Mouse (Mus musculus) cerebellum, adult 11-12 months (tissue): ENCODE data around the gene Elovl3.
"Not testable (repeated sequence)": the region's sequence is repeated elsewhere in the genome, so short reads cannot be mapped to it uniquely, and the experiment has no call there.

Source experiments
- DNase-seq: peaks from one replicate; pipeline ENCODE4 v3.0.0; 2022

Gene Elovl3

DNA sequence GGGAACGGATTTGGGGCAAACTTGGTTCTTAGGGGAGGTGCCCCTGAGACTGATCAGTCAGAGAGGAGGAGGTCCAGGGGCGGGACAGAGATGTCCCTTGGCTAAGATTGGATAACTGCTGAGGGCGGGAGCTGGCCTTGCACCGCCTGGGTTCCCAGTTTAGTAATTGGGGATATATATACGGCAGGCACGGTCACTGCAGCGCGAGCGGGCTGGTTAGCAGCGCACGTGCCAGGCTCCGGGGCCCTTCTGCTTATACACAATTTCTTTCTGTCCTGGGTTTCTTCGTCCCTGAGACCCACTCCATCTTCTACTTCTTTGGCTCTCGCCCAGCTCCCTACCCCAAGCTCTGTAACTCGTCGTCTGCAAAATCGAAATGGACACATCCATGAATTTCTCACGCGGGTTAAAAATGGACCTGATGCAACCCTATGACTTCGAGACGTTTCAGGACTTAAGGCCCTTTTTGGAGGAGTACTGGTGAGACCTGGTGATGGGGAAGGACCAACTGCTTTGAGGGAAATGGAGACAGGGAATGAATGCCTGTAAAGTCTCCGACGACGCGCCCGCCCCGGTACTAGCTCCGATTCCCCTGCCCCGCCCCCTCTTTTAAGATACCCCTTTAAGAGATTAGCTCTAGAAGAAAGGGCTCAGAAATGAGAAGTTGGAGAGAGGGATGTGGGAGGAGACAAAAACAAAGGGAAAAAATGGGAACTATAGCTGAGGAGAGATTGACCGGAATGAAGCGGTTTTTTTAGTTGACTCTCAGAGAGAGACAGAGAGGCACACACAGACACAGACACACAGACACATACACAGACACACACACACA lies at the start of gene Elovl3:
TSS of gene Elovl3 (plus strand) at position 204 of the 832 bp plus-strand sequence.
- DNase-seq, result no peak

DNA sequence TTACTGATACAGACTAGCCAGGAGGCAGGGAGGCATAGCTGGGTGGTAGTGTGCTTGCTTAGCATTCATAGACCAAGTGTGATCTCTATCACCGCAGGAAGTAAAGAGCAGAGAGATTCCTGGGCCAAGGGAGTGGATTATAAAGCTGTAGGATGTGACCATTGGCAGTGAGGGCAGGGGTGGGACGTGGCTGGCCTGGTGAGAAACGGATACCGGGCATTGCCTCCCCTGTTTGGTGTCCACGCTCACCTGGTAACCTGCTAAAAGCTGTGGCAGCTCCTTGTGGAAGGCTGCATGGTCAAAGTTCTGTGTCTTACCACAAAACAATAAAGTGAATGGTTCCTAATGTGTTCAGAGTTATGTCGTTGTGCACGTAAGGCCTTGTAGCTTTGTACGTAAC lies 46.5 kb upstream of the Elovl3 start:
- DNase-seq, result no peak

DNA sequence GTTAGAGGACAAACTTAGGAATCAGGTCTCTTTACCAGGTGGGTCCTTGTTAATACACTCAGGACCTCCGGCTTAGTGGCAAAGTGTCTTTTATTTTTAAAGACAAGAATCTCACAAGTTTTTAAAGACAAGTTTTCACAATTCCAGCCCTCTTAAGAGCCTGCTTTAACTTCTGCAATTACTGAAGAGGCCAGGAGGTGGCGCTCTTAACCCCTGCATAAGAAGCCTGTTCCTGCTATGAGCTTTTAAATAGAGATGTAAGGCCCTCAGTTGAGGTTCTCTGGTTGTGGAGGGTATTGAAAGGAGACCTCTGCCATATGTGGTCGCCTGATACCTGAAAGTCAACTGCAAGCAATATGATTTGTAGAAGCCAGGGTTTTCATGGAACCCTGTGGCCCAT lies 45.4 kb upstream of the Elovl3 start:
- no peak for DNase-seq

DNA sequence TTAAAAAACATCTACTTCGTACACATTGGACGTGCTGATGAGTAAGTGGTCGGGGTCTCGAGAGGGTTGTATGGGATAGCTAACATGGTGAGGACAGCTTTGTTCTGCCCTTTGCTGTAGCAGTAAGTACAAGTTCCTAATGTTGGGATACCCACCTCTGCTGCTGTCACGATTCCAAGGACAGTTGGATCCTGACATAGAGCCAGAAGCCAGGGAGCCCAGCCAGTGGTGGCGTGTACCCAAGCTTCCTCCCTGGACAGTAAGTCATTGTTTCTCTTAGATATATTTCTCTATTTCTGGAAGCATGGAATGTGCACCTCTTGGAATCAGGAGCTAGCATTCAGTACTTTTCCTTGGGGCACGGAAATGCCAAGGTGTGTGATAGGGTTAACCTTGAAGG lies 43.8 kb upstream of the Elovl3 start:
- DNase-seq, result no peak

DNA sequence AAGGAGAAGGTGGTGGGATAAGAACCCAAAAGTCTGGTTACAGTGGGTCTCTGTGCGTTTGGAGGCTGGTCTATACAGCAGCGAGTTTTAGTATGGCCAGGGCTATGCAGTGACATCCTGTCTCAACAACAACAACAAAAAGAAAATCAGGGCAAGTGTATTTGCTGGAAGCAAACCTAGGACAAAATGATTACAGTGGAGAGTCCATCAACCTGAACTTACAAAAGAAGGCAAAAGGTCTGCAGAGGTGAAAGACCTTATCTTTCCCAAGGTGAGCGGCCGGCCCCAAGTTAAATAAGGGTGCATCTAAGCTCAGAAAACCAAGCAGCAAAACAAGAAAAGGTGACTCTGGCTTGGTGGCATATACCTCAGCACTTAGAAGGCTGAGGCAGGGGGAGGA lies 40.1 kb upstream of the Elovl3 start:
- no peak for DNase-seq

DNA sequence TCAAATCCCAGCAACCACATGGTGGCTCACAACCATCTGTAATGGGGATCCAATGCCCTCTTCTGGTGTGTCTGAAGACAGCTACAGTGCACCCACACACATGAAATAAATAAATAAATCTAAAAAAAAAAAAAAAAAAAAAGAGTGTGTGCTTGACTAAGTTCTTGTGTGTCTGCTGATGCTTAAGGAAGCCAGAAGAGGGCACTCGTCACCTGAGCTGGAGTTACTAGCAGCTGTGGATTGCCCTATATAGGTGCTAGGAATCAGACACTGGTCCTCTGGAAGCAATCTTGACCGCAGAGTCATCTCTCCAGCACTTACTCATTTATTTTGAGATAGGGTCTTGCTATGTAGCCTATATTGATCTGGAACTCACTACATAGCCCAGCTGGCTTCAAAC lies 37.6 kb upstream of the Elovl3 start:
- DNase-seq, result no peak

DNA sequence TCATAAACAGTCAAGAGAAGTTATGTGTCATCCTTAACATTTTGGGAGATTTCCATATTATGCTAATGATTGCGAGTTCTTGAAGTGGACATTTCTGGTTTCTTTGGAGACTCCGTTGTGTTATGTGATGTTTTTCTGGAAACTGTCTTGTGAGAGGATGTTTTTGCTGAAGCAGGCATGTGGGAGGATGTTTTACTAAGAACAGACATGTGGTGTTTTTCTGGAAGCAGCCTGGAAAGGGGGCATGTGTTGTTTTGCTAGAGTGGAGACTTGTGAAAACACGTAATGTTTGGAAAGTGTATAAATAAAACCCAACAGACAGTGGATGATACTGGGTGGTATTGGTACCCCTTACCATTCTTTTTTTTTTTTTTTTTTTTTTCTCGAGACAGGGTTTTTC lies 36.4 kb upstream of the Elovl3 start:
- DNase-seq, result no peak

DNA sequence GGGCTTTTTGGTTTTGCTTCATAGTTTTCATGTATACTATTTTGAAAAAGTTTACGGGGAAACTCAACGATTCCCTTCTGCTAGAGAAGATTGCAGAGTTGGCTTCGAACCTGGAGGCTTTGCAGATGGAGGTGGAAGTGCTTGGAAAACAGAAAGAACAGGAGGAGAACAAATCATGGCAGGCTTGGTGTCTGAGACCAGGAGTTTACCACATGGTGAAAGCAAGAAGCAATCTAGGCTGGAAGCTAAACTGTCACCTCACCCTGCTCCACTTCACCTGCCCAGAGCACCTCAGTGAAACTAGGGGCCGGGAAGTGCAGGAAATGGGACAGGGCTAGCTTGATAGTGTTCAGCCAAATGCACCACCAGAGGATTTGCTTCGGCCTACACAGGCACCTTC lies 35.3 kb upstream of the Elovl3 start:
- DNase-seq, result no peak

DNA sequence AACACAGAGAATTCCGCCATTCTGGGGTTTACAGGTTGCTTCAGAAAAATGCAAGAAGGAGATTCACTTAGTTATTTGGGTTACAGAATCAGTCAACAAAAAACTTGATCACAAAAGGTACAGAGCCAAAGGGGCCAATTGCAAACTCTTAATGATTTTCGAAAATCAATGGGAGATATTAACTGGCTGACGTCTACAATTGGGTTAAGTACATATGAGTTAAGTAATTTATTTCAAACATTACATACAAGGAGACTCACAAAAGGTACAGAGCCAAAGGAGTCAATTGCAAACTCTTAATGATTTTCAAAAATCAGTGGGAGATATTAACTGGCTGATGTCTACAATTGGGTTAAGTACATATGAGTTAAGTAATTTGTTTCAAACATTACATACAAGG lies 32.1 kb upstream of the Elovl3 start:
- no peak for DNase-seq

DNA sequence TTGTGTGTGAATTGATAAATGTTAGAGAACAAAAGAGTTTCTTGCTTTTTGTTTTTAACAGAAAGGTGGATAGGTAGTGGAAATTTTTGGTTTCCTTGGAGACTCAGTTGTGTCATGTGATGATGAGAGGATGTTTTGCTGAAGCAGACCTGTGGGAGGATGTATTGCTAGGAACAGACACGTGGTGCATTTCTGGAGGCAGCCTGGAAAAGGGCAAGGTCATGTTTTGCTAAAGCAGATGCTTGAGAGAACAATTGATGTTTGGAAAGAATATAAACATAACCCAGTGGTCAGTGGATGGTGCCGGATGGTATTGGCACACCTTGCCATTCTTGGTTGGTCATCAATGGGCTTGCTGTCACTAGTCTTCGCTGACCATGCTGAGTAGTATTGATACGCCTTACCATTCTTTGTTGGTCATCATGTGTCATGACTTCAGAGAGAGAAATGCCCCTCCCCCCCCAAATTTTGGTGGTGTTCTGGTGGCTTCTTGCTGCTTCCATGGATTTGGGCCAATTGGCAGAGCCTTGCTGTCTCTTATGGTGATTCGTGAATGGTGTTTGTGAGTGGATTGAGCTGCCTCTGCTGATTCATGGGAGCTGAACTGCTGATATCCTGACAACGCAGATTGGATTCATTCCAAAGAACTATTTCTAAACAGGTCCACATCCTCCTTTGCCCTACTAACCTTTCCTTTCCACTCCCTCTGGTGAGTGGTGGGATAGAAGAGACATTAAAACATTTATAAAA lies 28.1 kb upstream of the Elovl3 start:
- no peak for DNase-seq

DNA sequence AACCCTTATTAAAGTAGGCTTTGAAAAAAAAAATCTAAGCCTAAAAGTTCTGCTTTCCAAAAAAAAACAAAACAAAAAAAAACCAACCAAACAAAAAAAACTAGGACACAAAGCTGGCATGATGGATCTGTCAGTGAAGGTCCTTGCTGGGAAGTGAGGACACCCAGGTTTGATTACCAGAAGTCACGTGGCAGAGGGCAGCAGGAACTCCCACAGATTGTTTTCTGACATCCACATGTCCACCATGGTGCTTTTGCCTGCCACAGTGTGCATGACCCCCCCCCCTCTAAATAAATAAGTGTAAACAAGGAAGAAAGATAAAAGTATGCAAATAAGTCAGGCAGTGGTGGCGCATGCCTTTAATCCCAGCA lies 27.5 kb upstream of the Elovl3 start:
- no peak for DNase-seq

DNA sequence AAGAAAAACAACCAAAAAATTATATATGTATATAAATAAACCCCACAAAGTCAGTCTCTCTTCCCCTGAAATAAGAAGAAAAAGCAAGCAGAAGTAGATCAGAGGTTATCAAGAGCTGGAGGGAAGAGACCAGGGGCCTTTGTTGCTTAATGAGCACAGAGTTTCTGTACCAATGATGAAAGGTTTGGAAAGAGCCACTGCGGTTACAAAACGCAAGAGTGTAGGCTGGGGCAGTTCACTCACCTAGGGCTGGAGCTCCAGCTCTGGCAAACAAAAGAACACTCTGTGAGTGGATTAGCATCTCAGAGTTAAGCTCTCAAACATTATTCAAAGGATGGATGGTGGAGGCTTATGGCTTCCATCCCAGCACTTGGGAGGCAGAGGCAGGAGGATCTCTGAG lies 21.5 kb upstream of the Elovl3 start:
- no peak for DNase-seq

DNA sequence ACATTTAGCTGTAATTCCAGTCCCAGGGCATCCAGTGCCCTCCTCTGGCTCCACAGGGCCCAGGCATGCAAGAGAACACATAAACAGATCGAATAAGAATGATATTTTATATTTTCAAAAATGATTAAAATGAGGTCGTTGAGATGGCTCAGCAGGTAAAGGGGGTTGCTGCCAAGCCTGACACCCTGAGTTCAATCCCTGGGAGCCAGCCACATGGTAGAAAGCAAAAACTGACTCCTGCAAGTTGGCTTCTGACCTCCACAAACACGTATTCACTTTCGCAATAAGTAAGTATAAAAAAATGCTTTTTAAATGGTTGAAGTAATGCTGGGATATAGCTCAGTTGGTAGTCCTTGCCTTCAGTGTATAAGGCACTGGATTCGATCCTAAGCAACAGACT lies 20.9 kb upstream of the Elovl3 start:
- DNase-seq, result no peak

DNA sequence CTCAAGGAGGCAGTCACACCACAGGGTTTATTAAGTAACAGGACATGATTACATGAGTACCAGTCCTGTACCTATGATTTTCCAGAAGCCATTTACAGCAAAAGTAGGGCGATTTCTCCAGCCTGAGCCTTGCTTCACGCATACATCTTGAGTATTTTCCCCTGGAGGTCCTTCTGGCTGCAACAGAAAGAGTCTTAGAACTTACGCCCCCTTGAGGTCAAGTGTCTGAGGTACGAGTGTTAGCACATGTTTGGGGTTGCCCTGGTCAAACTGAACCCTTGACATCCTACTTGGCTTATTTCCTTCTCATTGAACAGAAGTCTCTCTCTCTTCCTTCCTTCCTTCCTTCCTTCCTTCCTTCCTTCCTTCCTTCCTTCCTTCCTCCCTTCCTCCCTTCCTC lies 17.1 kb upstream of the Elovl3 start:
- DNase-seq, result no peak

DNA sequence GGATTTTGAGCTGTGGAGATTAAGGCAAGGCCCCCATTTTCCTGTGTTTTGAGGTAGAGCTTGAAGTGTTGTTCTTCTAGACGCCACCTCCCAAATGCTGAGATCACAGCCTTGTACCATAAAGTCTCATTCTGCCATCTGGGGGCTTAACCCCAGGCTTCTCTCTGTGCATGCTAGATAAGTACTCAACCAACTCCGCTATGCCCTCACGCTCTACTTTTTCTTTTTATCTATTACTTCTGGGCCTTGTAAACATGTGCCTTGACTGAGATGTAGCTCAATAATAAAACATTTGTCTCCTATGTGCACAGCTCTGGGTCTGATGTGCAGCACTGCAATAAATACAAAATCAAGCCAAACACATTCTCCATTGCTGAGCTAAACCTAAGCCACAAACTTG lies 12.2 kb upstream of the Elovl3 start:
- DNase-seq, result no peak

DNA sequence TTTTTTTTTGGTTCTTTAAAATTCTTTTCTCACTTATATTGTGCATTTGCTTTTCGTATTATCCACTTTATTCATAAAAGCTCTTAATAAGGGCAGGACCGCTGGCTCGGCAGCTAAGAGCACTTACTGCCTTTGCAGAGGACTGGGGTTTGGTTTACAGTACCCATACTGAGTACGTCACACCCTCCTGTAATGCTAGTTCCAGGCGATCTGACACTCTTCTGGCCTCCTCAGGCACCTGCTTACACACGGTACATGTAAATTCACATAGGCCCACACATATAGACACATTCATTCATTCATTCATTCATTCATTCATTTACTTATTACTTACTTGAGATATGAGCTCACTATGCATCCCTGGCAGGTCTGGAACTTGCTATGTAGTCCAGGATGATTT lies 10.8 kb upstream of the Elovl3 start:
- DNase-seq, result no peak

DNA sequence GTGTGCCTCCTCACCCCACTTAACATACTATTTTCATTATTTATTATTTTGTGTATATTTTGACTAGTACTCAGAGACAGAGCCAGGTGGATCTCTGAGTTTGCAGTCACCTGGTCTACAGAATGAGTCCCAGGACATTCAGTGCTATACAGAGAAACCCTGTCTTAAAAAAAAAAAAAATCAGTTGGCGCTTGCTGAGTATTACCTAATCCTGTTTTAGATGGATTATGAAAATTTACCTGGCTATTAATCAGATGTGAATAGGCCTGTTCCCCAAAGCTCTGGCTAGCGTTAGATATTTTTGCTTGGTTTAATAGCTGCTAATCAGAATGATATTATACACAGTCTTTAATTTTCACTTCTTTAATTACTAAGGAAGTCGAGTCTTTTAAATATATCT lies 7.8 kb upstream of the Elovl3 start:
- DNase-seq, result no peak

DNA sequence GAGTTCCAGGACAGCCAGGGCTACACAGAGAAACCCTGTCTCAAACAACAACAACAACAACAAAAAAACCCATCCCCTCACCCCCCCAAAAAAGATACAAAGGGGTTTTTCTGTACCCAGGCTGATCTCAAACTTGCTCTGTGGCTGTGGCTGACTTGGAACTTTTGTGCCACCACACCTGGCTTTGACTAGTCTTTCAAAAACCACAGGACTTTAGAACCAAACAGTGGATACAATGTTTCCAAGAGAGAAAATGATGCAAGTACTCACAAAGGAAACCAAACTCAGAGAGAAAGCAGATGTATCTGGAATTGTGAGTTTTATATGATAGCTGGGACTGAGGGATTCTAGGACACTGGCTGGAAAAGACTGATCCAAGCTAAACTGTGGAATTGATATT lies 7.0 kb upstream of the Elovl3 start:
- DNase-seq, result no peak

DNA sequence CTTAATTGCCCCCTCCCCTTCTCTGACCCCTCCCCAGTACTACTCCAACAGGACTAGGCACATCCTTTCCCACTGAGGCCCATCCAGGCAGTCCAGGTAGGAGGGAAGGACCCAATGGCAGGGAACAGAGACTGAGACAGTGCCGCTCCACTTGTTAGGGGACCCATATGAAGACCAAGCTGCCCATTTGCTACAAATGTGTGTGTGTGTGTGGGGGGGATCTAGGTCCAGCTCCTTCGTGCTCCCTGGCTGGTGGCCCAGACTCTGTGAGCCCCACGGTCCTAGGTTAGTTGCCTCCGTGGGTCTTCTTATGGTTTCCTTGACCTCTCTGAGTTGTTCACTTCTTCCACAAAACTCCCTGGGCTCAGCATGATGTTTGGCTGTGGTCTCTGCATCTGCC lies 5.4 kb upstream of the Elovl3 start:
- no peak for DNase-seq

DNA sequence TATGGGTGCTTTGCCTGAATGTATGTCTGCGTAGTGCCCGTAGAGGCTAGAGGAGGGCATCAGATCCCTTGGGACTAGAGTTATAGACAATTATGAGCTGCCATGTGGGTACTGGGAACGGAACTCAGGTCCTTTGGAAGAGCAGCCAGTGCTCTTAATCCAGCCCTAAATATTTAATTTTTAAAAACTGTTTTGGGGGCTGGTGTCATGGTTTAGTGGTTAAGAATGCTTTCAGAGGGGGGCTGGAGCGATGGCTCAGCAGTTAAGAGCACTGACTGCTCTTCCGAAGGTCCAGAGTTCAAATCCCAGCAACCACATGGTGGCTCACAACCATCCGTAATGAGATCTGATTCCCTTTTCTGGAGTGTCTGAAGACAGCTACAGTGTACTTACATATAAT lies 2.0 kb upstream of the Elovl3 start:
- DNase-seq, result not testable (repeated sequence)

DNA sequence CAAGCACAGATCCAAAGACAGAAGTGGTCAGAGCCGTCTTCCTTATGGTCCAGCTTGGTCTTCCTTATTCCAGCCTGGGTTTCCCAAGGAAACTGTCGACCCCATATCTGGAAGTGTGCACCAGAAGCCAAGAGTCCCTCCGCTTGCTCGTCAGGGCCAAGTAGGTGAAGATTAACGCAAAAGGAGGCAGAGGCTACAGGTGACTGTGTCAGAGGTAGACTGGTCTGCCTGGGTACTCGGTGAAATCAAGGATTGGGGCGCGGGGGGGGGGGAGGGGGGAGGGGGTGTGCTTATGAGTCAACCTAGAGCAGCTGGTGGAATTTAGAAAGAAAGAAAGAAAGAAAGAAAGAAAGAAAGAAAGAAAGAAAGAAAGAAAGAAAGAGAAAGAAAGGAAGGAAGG lies 414 bp upstream of the Elovl3 start:
- no peak for DNase-seq

DNA sequence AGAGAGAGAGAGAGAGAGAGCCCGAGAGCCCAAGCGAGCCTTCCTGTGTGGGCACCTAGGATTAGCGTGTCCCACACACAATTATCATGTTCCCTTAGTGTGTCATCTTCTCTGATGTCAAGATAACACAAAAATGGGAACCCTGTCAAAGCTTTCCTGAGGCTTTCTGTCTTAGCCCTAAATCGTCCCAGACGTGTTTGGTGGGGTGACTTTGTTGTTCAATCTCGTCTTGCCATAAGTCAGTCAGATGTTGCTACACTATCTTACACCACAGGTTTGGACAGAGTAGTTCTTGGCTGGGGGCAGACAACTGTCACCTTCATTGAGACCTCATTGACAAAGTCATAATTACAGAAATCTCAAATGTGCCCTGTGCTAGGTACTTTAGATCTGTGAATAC lies 880 bp downstream of the Elovl3 start:
- DNase-seq, result no peak

DNA sequence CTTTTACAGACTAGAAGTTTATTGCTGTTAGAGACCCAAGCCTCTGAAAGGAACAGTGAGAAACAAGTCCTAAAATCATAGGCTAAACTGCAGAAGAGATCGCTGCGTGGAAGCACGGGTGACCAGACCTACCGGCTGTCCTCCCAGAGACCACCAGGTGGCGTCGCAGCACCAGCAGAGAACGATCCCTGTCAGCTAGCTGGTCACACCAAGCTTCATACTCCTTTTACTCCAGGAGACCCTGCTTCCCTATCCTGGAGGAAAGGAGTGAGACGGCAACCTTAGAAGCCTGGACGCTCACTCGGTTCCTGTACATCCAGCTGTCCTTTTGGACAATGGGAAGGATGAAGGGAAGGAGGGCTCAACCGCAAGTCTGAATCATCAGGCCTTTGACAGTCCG lies 3.6 kb downstream of the Elovl3 start:
- DNase-seq, result peak; percentile 78

DNA sequence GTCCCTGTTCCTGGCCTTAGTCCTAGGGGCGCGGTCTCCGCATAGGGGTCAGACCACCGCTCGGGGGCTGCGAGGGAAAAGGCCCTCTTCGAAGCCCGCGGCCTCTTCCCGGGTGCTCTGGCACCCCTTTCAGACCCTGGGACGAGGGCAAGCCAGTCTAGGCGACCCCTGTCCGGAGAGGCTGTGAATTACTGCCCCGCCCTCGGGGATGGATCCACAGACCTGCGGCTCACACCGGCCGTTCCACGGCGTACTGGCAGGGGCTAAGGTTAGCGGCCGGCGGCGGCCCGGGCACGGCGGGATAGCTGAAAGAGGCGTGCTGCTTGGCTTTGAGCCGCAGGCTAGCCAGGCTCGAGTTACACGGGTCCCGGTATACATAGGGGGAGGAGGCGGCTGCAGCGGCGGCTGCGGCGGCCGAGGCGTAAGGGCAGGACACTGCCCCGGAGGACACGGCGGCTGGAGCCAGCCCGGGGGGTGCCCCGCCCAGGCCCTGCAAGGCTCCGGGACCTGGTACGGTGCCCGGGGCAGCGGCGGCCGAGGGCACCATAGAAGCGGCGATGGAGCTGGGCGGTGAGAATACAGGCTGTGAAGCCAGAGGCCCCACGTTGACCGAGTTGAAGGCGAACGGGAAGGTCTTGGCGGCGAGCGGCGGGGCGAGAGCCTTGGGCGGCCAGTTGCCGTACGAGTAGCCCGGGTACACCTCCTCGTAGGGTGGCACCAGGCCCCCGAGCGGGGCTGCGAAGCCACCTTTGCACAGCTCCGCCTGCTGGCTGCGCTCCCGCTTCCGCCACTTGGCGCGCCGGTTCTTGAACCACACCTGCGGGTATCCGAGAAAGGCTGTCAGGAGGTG lies 4.3 kb downstream of the Elovl3 start:
- DNase-seq, result peak; percentile 41
